In genomic region chr1:86441980-86442831, GRCm38 (mm10) we compare ENCODE assay signal across 8 mouse cellular contexts. TPM values are rescaled to one million over a fixed set of nuclear protein-coding genes. Genes with fewer than 3 reads are reported as not detected.
DNase-seq lines count a peak whose midpoint lies in the region; ATAC-seq and TF ChIP-seq lines count a peak whose summit lies in the region.

No protein-coding gene starts in this region.

- peak overlapping the region; percentile 97 for H3K9ac ChIP-seq in heart, embryonic 11.5 days (ENCODE audit: low read depth, low read length)
- H3K9ac ChIP-seq in kidney, embryonic 16.5 days (replicated peaks; ENCODE audit: low read length): peak overlapping the region; percentile 94
- peak overlapping the region; percentile 96 for H3K9ac ChIP-seq in liver, embryonic 11.5 days (ENCODE audit: low read depth, low read length)

- peak overlapping the region; percentile 98 for H3K4me2 ChIP-seq in heart, embryonic 11.5 days
- H3K4me2 ChIP-seq in kidney, embryonic 16.5 days (replicated peaks; ENCODE audit: low read depth, low read length): peak overlapping the region; percentile 75
- peak overlapping the region; percentile 95 for H3K4me2 ChIP-seq in liver, embryonic 11.5 days
- H3K4me2 ChIP-seq in myocyte (ENCODE audit: low read depth): peak overlapping the region; percentile 94

- ATAC-seq in erythroblast, adult 5-6 weeks (replicated peaks; ENCODE audit: low FRiP score, poor library complexity, severe bottlenecking): 0 out of 2 replicates have a peak, but pooled peaks have one; percentile 10
- peak; percentile 64 for ATAC-seq in heart, embryonic 11.5 days (replicated peaks; ENCODE audit: insufficient number of reproducible peaks, low FRiP score, low TSS enrichment)
- peak; percentile 58 for ATAC-seq in kidney, embryonic 16.5 days (ENCODE audit: low FRiP score, low TSS enrichment)
- ATAC-seq in liver, embryonic 11.5 days (replicated peaks; ENCODE audit: low FRiP score): peak; percentile 64

- peak; percentile 42; the same call in 1 of the 2 replicates for TF ChIP-seq POLR2A in bone marrow macrophage, adult 2 months (IDR thresholded peaks at IDR 0.05; ENCODE audit: borderline replicate concordance, low read depth, low read length)
- TF ChIP-seq POLR2A in myocyte (IDR thresholded peaks at IDR 0.05; ENCODE audit: insufficient read length, low read depth): peak; percentile 70

- H3K36me3 ChIP-seq in heart, embryonic 11.5 days (ENCODE audit: control insufficient read depth, insufficient read depth, low read length): no peaks in the 10 kb centered on the region
- no peaks in the 10 kb centered on the region for H3K36me3 ChIP-seq in kidney, embryonic 16.5 days (ENCODE audit: insufficient read depth, low read length)
- H3K36me3 ChIP-seq in liver, embryonic 11.5 days (ENCODE audit: control insufficient read depth, insufficient read depth, low read length): no peaks in the 10 kb centered on the region
- H3K36me3 ChIP-seq in myocyte (ENCODE audit: control insufficient read depth, insufficient read depth): no peaks in the 10 kb centered on the region
- no peaks in the 10 kb centered on the region for H3K36me3 ChIP-seq in splenic B cell, adult 2 months (ENCODE audit: control insufficient read depth, insufficient read depth, low read length, poor library complexity, severe bottlenecking)

- no peaks in the 10 kb centered on the region for H3K9me3 ChIP-seq in heart, embryonic 11.5 days (replicated peaks; ENCODE audit: control insufficient read depth, low read length)
- H3K9me3 ChIP-seq in kidney, embryonic 16.5 days (ENCODE audit: low read length): no peaks in the 10 kb centered on the region
- no peaks in the 10 kb centered on the region for H3K9me3 ChIP-seq in liver, embryonic 11.5 days (ENCODE audit: control insufficient read depth, low read length)

- peaks cover 27% of the 10 kb centered on the region for H3K4me1 ChIP-seq in bone marrow macrophage, adult 2 months (ENCODE audit: control insufficient read depth, insufficient read depth, low read length)
- peaks cover 37% of the 10 kb centered on the region for H3K4me1 ChIP-seq in heart, embryonic 11.5 days (ENCODE audit: control insufficient read depth, insufficient read depth, low read length)
- peaks cover 42% of the 10 kb centered on the region for H3K4me1 ChIP-seq in kidney, embryonic 16.5 days (ENCODE audit: insufficient read depth, low read length)
- peaks cover 37% of the 10 kb centered on the region for H3K4me1 ChIP-seq in liver, embryonic 11.5 days (replicated peaks; ENCODE audit: control insufficient read depth, insufficient read depth, low read length)

- no peak for TF ChIP-seq CTCF in bone marrow macrophage, adult 2 months (IDR thresholded peaks at IDR 0.05; ENCODE audit: low read depth, low read length)

- DNase-seq in A20 (ENCODE audit: low read depth, low spot score): peak; percentile 92
- DNase-seq in liver, embryonic 11.5 days (ENCODE audit: low spot score): peak; percentile 92
- peak; percentile 95 for DNase-seq in splenic B cell, adult 2 months (ENCODE audit: low read depth, low spot score)

- H3K79me2 ChIP-seq in myocyte (ENCODE audit: control insufficient read depth, insufficient read depth): no peaks in the 10 kb centered on the region

- under 1% methylated on average over 81 of the region's 81 CpGs for WGBS in heart, embryonic 11.5 days (ENCODE audit: insufficient replicate concordance)
- WGBS in kidney, embryonic 16.5 days: under 1% methylated on average over 81 of the region's 81 CpGs
- under 1% methylated on average over 81 of the region's 81 CpGs for WGBS in liver, embryonic 11.5 days

- H3ac ChIP-seq in myocyte (ENCODE audit: control insufficient read depth, insufficient read length): peak overlapping the region; percentile 92

- H3K27me3 ChIP-seq in heart, embryonic 11.5 days (ENCODE audit: control insufficient read depth, insufficient read depth, low read length): no peaks in the 10 kb centered on the region
- H3K27me3 ChIP-seq in kidney, embryonic 16.5 days (ENCODE audit: insufficient read depth, low read length): no peaks in the 10 kb centered on the region
- H3K27me3 ChIP-seq in liver, embryonic 11.5 days (replicated peaks; ENCODE audit: control insufficient read depth, insufficient read depth, low read length): 0 out of 2 replicates have a peak, but pooled peaks cover 3% of the 10 kb centered on the region
- H3K27me3 ChIP-seq in myocyte (ENCODE audit: control insufficient read depth, insufficient read depth, insufficient read length): no peaks in the 10 kb centered on the region
- no peaks in the 10 kb centered on the region for H3K27me3 ChIP-seq in splenic B cell, adult 2 months (ENCODE audit: control insufficient read depth, insufficient read depth, low read length, poor library complexity, severe bottlenecking)

- peak overlapping the region; percentile 97 for H3K27ac ChIP-seq in bone marrow macrophage, adult 2 months (ENCODE audit: insufficient read depth, low read depth, low read length)
- H3K27ac ChIP-seq in heart, embryonic 11.5 days (ENCODE audit: low read depth, low read length): peak overlapping the region; percentile 100
- peak overlapping the region; percentile 99 for H3K27ac ChIP-seq in kidney, embryonic 16.5 days (ENCODE audit: low read length)
- H3K27ac ChIP-seq in liver, embryonic 11.5 days (ENCODE audit: low read depth, low read length): peak overlapping the region; percentile 98

- H3K4me3 ChIP-seq in bone marrow macrophage, adult 2 months (ENCODE audit: insufficient read depth, low read length): peak overlapping the region; percentile 69
- H3K4me3 ChIP-seq in heart, embryonic 11.5 days (ENCODE audit: low read depth, low read length): peak overlapping the region; percentile 52
- peak overlapping the region; percentile 48 for H3K4me3 ChIP-seq in kidney, embryonic 16.5 days (ENCODE audit: low read length)
- H3K4me3 ChIP-seq in liver, embryonic 11.5 days (ENCODE audit: low read depth, low read length): peak overlapping the region; percentile 59
- peak overlapping the region; percentile 50 for H3K4me3 ChIP-seq in myocyte

TF ChIP-seq in myocyte, 11 proteins besides CTCF, POLR2A, EP300 and RAD21:
- TF ChIP-seq MYOD1 (IDR thresholded peaks at IDR 0.05; ENCODE audit: control insufficient read depth in 1 of 3, insufficient read length in 2 of 3, low read depth in 2 of 3) (peak in 1 of 3 experiments; percentile 47), POLR2AphosphoS2 (IDR thresholded peaks at IDR 0.05; ENCODE audit: insufficient read length, low read depth) (peak; percentile 84), MAX (IDR thresholded peaks at IDR 0.05; ENCODE audit: low read depth) (peak; percentile 56), TCF12 (IDR thresholded peaks at IDR 0.05; ENCODE audit: insufficient read depth, poor library complexity, severe bottlenecking) (no peak), MYOG (IDR thresholded peaks at IDR 0.05; ENCODE audit: control insufficient read depth in 1 of 3, insufficient read depth in 1 of 3, insufficient read length in 2 of 3, low read depth in 2 of 3) (no peak), TCF3 (IDR thresholded peaks at IDR 0.05; ENCODE audit: insufficient read length, low read depth) (peak; percentile 8), E2F4 (IDR thresholded peaks at IDR 0.05; ENCODE audit: insufficient read depth) (peak; percentile 25)

RNA-seq across cellular contexts. Expression of gene Tex44, which starts 16.1 kb away (rescaled TPM):
- not detected in 2 replicates for polyA plus RNA-seq in bone marrow macrophage, adult 2 months (2012; ENCODE audit: insufficient read depth, insufficient read length, missing spikeins)
- not detected in 2 replicates for total RNA-seq in erythroblast, adult 5-6 weeks (2015; ENCODE audit: low replicate concordance)
- not detected in 2 replicates for total RNA-seq in erythroblast, adult 5-6 weeks (2017; ENCODE audit: low replicate concordance)
- not detected in 2 replicates for polyA plus RNA-seq in heart, embryonic 11.5 days (2014; fragmentation: Nextera tagmentation; extraction: Ambion mirVana)
- not detected in 2 replicates for polyA plus RNA-seq in kidney, embryonic 16.5 days (2015; fragmentation: Nextera tagmentation; extraction: Ambion mirVana)
- not detected in 2 replicates for polyA plus RNA-seq in liver, embryonic 11.5 days (2014; fragmentation: Nextera tagmentation; extraction: Ambion mirVana)
- polyA plus RNA-seq in myocyte (2012; fragmentation: generic; extraction: Trizol): not detected

RNA-seq across cellular contexts. Expression of gene Nmur1, which starts 16.2 kb away (rescaled TPM):
- not detected in 2 replicates for polyA plus RNA-seq in bone marrow macrophage, adult 2 months (2012; ENCODE audit: insufficient read depth, insufficient read length, missing spikeins)
- not detected in 2 replicates for total RNA-seq in erythroblast, adult 5-6 weeks (2015; ENCODE audit: low replicate concordance)
- total RNA-seq in erythroblast, adult 5-6 weeks (2017; ENCODE audit: low replicate concordance): not detected in 2 replicates
- not detected in 2 replicates for polyA plus RNA-seq in heart, embryonic 11.5 days (2014; fragmentation: Nextera tagmentation; extraction: Ambion mirVana)
- 0.12 TPM in 1 of 2 replicates, not detected in the other for polyA plus RNA-seq in kidney, embryonic 16.5 days (2015; fragmentation: Nextera tagmentation; extraction: Ambion mirVana)
- not detected in 2 replicates for polyA plus RNA-seq in liver, embryonic 11.5 days (2014; fragmentation: Nextera tagmentation; extraction: Ambion mirVana)
- polyA plus RNA-seq in myocyte (2012; fragmentation: generic; extraction: Trizol): not detected

Comparison
In these comparisons a context has a peak if more than half of its experiments do, and no peak if none do; other contexts are left out.
1. Peak in every context shown above with its lines: DNase-seq, ATAC-seq, H3K4me3 ChIP-seq and H3K27ac ChIP-seq.
2. ATAC-seq: peak in every context shown above with its lines; median percentile 64 in heart, embryonic 11.5 days; 64 in liver, embryonic 11.5 days; 58 in kidney, embryonic 16.5 days; 10 in erythroblast, adult 5-6 weeks.